ENCODE assay signal across 20 mouse cellular contexts in genomic region chr17:60018752-60019323, GRCm38 (mm10).
DNase-seq lines count a peak whose midpoint lies in the region; ATAC-seq and TF ChIP-seq lines count a peak whose summit lies in the region.
"Had no signal": no experiment of that assay in that cellular context is flagged by ENCODE, and none has a peak within 500 bp of the region (broad histone marks: within the 10 kb centered on the region; RNA-seq: fewer than 3 reads in every experiment).

No protein-coding gene starts in this region.

- no peaks in the 10 kb centered on the region for H3K27me3 ChIP-seq in midbrain, postnatal 0 days (ENCODE audit: insufficient read depth, low read length)
- no peaks in the 10 kb centered on the region for H3K27me3 ChIP-seq in midbrain, embryonic 15.5 days (replicated peaks)
- H3K27me3 ChIP-seq in forebrain, embryonic 14.5 days (replicated peaks; ENCODE audit: control insufficient read depth, insufficient read depth, low read length), result no peaks in the 10 kb centered on the region
- H3K27me3 ChIP-seq: heart, embryonic 12.5 days; intestine, embryonic 15.5 days; midbrain, embryonic 13.5 days; stomach, embryonic 15.5 days had no signal

- no peak for TF ChIP-seq CTCF in midbrain, postnatal 0 days (IDR thresholded peaks at IDR 0.05)

- no peaks in the 10 kb centered on the region for H3K36me3 ChIP-seq in midbrain, postnatal 0 days (ENCODE audit: insufficient read depth, low read length)
- H3K36me3 ChIP-seq in midbrain, embryonic 15.5 days (replicated peaks), result no peaks in the 10 kb centered on the region
- no peaks in the 10 kb centered on the region for H3K36me3 ChIP-seq in forebrain, embryonic 14.5 days (ENCODE audit: control insufficient read depth, insufficient read depth, low read length)
- H3K36me3 ChIP-seq: heart, embryonic 12.5 days; intestine, embryonic 15.5 days; midbrain, embryonic 13.5 days; stomach, embryonic 15.5 days had no signal

- no peaks in the 10 kb centered on the region for H3K4me1 ChIP-seq in midbrain, postnatal 0 days (ENCODE audit: insufficient read depth, low read length)
- H3K4me1 ChIP-seq in midbrain, embryonic 15.5 days, result no peaks in the 10 kb centered on the region
- H3K4me1 ChIP-seq in forebrain, embryonic 14.5 days (ENCODE audit: control insufficient read depth, insufficient read depth, low read length), result peaks cover 2% of the 10 kb centered on the region; the same call in 1 of the 2 replicates
- H3K4me1 ChIP-seq: heart, embryonic 12.5 days; intestine, embryonic 15.5 days; midbrain, embryonic 13.5 days; stomach, embryonic 15.5 days had no signal

- DNase-seq in midbrain, postnatal 0 days (ENCODE audit: low spot score), result peak; percentile 5
- peak; percentile 49 for DNase-seq in forebrain, embryonic 14.5 days (ENCODE audit: low spot score)
- DNase-seq in hindlimb bud, embryonic 11.5 days (ENCODE audit: extremely low spot score, low read depth, low spot score), result peak; percentile 22
- DNase-seq in left cerebral cortex, postnatal 36 days (ENCODE audit: low spot score in 2 of 2), result no peak
- DNase-seq in urinary bladder, adult 2 months (ENCODE audit: low spot score), result no peak
- DNase-seq: adrenal gland, adult 8-10 months; cerebellum, adult 9-11 months; gastrocnemius, postnatal 10 days; heart, adult 11 months; kidney, postnatal 36 days; left cerebral cortex, postnatal 4 days; liver; thymus, adult 18-20 months had no signal

- H3K4me3 ChIP-seq in midbrain, postnatal 0 days (ENCODE audit: low read depth, low read length), result no peak overlapping the region
- H3K4me3 ChIP-seq in midbrain, embryonic 15.5 days, result no peak overlapping the region
- no peak overlapping the region for H3K4me3 ChIP-seq in forebrain, embryonic 14.5 days (ENCODE audit: low read depth, low read length)
- H3K4me3 ChIP-seq: heart, embryonic 12.5 days; intestine, embryonic 15.5 days; midbrain, embryonic 13.5 days; stomach, embryonic 15.5 days had no signal

- intact Hi-C loops in left cerebral cortex, postnatal 36 days (cut with DNase I), result no loop called here

- H3K9ac ChIP-seq in midbrain, postnatal 0 days (replicated peaks; ENCODE audit: low read length, poor library complexity, severe bottlenecking), result no peak overlapping the region
- no peak overlapping the region for H3K9ac ChIP-seq in midbrain, embryonic 15.5 days
- no peak overlapping the region for H3K9ac ChIP-seq in forebrain, embryonic 14.5 days (ENCODE audit: low read length)
- H3K9ac ChIP-seq: heart, embryonic 12.5 days; intestine, embryonic 15.5 days; midbrain, embryonic 13.5 days; stomach, embryonic 15.5 days had no signal

- H3K27ac ChIP-seq in midbrain, postnatal 0 days (ENCODE audit: low read depth, low read length), result no peak overlapping the region
- no peak overlapping the region for H3K27ac ChIP-seq in midbrain, embryonic 15.5 days
- H3K27ac ChIP-seq in forebrain, embryonic 14.5 days (ENCODE audit: low read depth, low read length), result no peak overlapping the region
- H3K27ac ChIP-seq: intestine, embryonic 15.5 days; midbrain, embryonic 13.5 days; stomach, embryonic 15.5 days had no signal

- no peaks in the 10 kb centered on the region for H3K9me3 ChIP-seq in midbrain, postnatal 0 days (ENCODE audit: low read length)
- no peaks in the 10 kb centered on the region for H3K9me3 ChIP-seq in midbrain, embryonic 15.5 days
- H3K9me3 ChIP-seq in forebrain, embryonic 14.5 days (replicated peaks; ENCODE audit: control insufficient read depth, low read length), result no peaks in the 10 kb centered on the region
- H3K9me3 ChIP-seq: heart, embryonic 12.5 days; intestine, embryonic 15.5 days; midbrain, embryonic 13.5 days; stomach, embryonic 15.5 days had no signal

- 69% methylated on average over 6 of the region's 6 CpGs for WGBS in midbrain, postnatal 0 days
- 63% methylated on average over 6 of the region's 6 CpGs for WGBS in midbrain, embryonic 15.5 days
- WGBS in forebrain, embryonic 14.5 days, result 28% methylated on average over 6 of the region's 6 CpGs

- ATAC-seq in midbrain, postnatal 0 days (ENCODE audit: low FRiP score), result no peak
- ATAC-seq in midbrain, embryonic 15.5 days (replicated peaks), result no peak
- peak; percentile 67 for ATAC-seq in forebrain, embryonic 14.5 days
- no peak for ATAC-seq in megakaryocyte, adult 5-6 weeks (ENCODE audit: poor library complexity, severe bottlenecking)
- ATAC-seq: intestine, embryonic 15.5 days; lung, postnatal 0 days; midbrain, embryonic 13.5 days had no signal

- no peak overlapping the region for H3K4me2 ChIP-seq in midbrain, postnatal 0 days (ENCODE audit: low read depth, low read length, poor library complexity, severe bottlenecking)
- H3K4me2 ChIP-seq in midbrain, embryonic 15.5 days, result no peak overlapping the region
- H3K4me2 ChIP-seq in forebrain, embryonic 14.5 days (ENCODE audit: low read length), result no peak overlapping the region
- H3K4me2 ChIP-seq: heart, embryonic 12.5 days; intestine, embryonic 15.5 days; midbrain, embryonic 13.5 days; stomach, embryonic 15.5 days had no signal

Comparison
In these comparisons a context has a peak if more than half of its experiments do, and no peak if none do; other contexts are left out.
1. DNase-seq: peak in midbrain, postnatal 0 days (single experiment), forebrain, embryonic 14.5 days (single experiment) and hindlimb bud, embryonic 11.5 days (single experiment); none in left cerebral cortex, postnatal 36 days (0 of 2) and urinary bladder, adult 2 months (single experiment).